Mouse (Mus musculus) heart, postnatal 0 days (tissue): ENCODE results near the gene Klre1.
A peak's percentile ranks its signal among the peaks of the same experiment; 100 is the strongest.

Experiments
- CTCF ChIP-seq: IDR thresholded peaks from 2 replicates; pipeline ENCODE4 v1.5.1; 2016; ENCODE audit warnings: antibody characterized with exemption, control low read depth, low read depth
- EP300 ChIP-seq: IDR thresholded peaks from 2 replicates; pipeline ENCODE4 v1.6.1; 2016; ENCODE audit warnings: antibody characterized with exemption, low read depth

- TF ChIP-seq CTCF (peak; percentile 22; the same call in 1 of the 2 replicates), EP300 (no peak)
Observed at GRCm38 (mm10) chr6:129581274-129581673, 3.6 kb downstream of the Klre1 start.
